Mouse (Mus musculus): ENCODE results near the gene Nck1. TPM values are rescaled to one million over a fixed set of nuclear protein-coding genes. Genes with fewer than 3 reads are reported as not detected.

Nck1 gene
- polyA plus RNA-seq, 1 experiment from 2014 or later = 87.8 TPM

DNA sequence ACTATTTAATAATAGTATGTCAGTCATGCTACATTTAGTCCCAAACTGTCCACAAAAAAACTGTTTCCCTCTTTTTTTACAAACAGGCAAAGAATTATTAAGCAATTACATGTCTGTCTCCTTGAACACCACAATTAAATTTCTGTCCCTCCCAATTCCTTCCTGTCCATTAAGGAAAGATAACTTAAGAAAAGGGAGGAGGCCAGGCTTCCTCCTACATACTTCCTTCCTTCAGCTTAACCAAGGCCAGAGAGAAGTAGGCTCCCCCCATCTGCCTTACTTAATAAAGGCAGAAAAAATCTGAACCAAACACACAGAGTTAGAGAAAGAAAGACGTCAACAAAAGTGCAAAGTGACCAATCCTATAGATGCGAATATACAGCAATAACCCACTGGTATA, 38.4 kb downstream of the Nck1 start:
- Histone ChIP-seq H3K9ac (ENCODE audit: low read length) (no peak overlapping the region), H3K9me3 (ENCODE audit: control insufficient read depth, low read length) (no peaks in the 10 kb centered on the region), H3K36me3 (ENCODE audit: control insufficient read depth, insufficient read depth, low read length) (no peaks in the 10 kb centered on the region), H3K27me3 (ENCODE audit: control insufficient read depth, insufficient read depth, low read depth, low read length) (no peaks in the 10 kb centered on the region), H3K27ac (ENCODE audit: low read length) (no peak overlapping the region; the same call in 1 of the 2 replicates), H3K4me1 (replicated peaks; ENCODE audit: control insufficient read depth, insufficient read depth, low read length) (no peaks in the 10 kb centered on the region), H3K4me2 (ENCODE audit: low read depth, low read length) (no peak overlapping the region), H3K4me3 (ENCODE audit: low read length) (no peak overlapping the region)
- WGBS = 84% methylated on average over 2 of the region's 2 CpGs
- ATAC-seq (ENCODE audit: low read depth) = 0 out of 2 replicates have a peak, but pooled peaks have one; percentile 51

DNA sequence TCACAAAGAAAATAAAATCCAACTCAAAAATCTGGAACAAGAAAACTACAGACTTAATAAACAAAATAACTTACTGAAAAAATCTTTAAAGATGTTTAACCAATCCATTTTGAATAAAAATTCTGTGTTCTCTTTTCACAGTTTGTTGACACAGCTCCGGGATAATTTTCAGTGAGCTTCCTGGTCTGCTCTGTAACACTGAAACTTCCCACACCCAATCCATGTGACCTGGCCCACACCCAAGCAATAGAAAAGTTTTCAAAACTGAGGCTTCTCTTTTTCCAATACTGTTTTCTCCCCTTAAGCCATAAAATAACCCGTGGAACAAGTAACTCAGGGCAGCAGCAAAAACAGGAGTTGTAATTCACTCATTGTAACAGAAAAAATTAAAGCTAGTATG, 39.3 kb downstream of the Nck1 start:
- no peaks in the 10 kb centered on the region; the same call in 1 of the 2 replicates for H3K36me3 ChIP-seq (ENCODE audit: control insufficient read depth, insufficient read depth, low read length)
- 25% methylated on average over 2 of the region's 2 CpGs for WGBS
- H3K27me3 ChIP-seq (ENCODE audit: control insufficient read depth, insufficient read depth, low read depth, low read length) = no peaks in the 10 kb centered on the region
- no peaks in the 10 kb centered on the region for H3K9me3 ChIP-seq (ENCODE audit: control insufficient read depth, low read length)
- no peak overlapping the region for H3K9ac ChIP-seq (ENCODE audit: low read length)
- H3K27ac ChIP-seq (ENCODE audit: low read length) = no peak overlapping the region
- H3K4me3 ChIP-seq (ENCODE audit: low read length) = no peak overlapping the region
- ATAC-seq (ENCODE audit: low read depth) = peak; percentile 51; the same call in 1 of the 2 replicates
- no peak overlapping the region for H3K4me2 ChIP-seq (ENCODE audit: low read depth, low read length)
- no peaks in the 10 kb centered on the region for H3K4me1 ChIP-seq (replicated peaks; ENCODE audit: control insufficient read depth, insufficient read depth, low read length)

DNA sequence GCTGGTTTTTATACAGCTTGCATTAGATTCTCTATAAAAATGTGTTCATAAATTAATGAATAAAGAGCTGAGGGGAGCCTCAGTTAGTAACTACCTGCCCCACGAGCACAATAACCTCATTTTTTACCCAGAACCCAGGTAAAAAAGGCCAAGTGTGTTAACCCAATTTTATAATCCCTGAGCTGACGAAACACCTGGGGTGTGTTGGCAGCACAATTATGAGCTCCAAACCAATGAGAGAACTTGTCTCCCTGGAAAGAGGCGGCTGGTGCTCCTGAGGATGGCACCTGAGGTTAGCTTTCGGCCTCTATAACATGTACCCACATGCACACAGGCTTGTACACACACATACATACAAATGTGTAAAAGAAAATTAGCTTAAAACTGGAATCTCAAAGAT, 40.4 kb downstream of the Nck1 start:
- Histone ChIP-seq H3K9me3 (ENCODE audit: control insufficient read depth, low read length) (no peaks in the 10 kb centered on the region), H3K36me3 (ENCODE audit: control insufficient read depth, insufficient read depth, low read length) (peaks cover 3% of the 10 kb centered on the region), H3K4me1 (replicated peaks; ENCODE audit: control insufficient read depth, insufficient read depth, low read length) (no peaks in the 10 kb centered on the region), H3K9ac (ENCODE audit: low read length) (no peak overlapping the region), H3K27ac (ENCODE audit: low read length) (no peak overlapping the region), H3K4me3 (ENCODE audit: low read length) (peak overlapping the region; percentile 13; the same call in 1 of the 2 replicates), H3K4me2 (ENCODE audit: low read depth, low read length) (peak overlapping the region; percentile 29), H3K27me3 (ENCODE audit: control insufficient read depth, insufficient read depth, low read depth, low read length) (no peaks in the 10 kb centered on the region)
- ATAC-seq (ENCODE audit: low read depth) = no peak
- 80% methylated on average over 4 of the region's 4 CpGs for WGBS

GRCm38 (mm10) chr9:100493611-100494261, 52.2 kb downstream of the Nck1 start:
- no peak overlapping the region for H3K9ac ChIP-seq (ENCODE audit: low read length)

GRCm38 (mm10) chr9:100491424-100491823, 54.5 kb downstream of the Nck1 start:
- Histone ChIP-seq H3K4me2 (ENCODE audit: low read depth, low read length) (no peak overlapping the region), H3K36me3 (ENCODE audit: control insufficient read depth, insufficient read depth, low read length) (no peaks in the 10 kb centered on the region), H3K4me1 (replicated peaks; ENCODE audit: control insufficient read depth, insufficient read depth, low read length) (peaks cover 4% of the 10 kb centered on the region; the same call in 1 of the 2 replicates), H3K27me3 (ENCODE audit: control insufficient read depth, insufficient read depth, low read depth, low read length) (no peaks in the 10 kb centered on the region), H3K4me3 (ENCODE audit: low read length) (no peak overlapping the region), H3K9ac (ENCODE audit: low read length) (no peak overlapping the region), H3K27ac (ENCODE audit: low read length) (no peak overlapping the region), H3K9me3 (ENCODE audit: control insufficient read depth, low read length) (no peaks in the 10 kb centered on the region)
- ATAC-seq (ENCODE audit: low read depth) = no peak
- 84% methylated on average over 1 of the region's 1 CpGs for WGBS

More at GRCm38 (mm10) chr9:100493611-100494261, 52.2 kb downstream of the Nck1 start:
- no peak overlapping the region for H3K27ac ChIP-seq (ENCODE audit: low read length)
- WGBS = 87% methylated on average over 5 of the region's 5 CpGs
- no peak for ATAC-seq (ENCODE audit: low read depth)
- no peak overlapping the region for H3K4me3 ChIP-seq (ENCODE audit: low read length)
- peaks cover 9% of the 10 kb centered on the region; the same call in 1 of the 2 replicates for H3K36me3 ChIP-seq (ENCODE audit: control insufficient read depth, insufficient read depth, low read length)
- H3K9me3 ChIP-seq (ENCODE audit: control insufficient read depth, low read length) = no peaks in the 10 kb centered on the region
- no peak overlapping the region for H3K4me2 ChIP-seq (ENCODE audit: low read depth, low read length)
- no peaks in the 10 kb centered on the region; the same call in 1 of the 2 replicates for H3K4me1 ChIP-seq (replicated peaks; ENCODE audit: control insufficient read depth, insufficient read depth, low read length)
- H3K27me3 ChIP-seq (ENCODE audit: control insufficient read depth, insufficient read depth, low read depth, low read length) = no peaks in the 10 kb centered on the region

DNA sequence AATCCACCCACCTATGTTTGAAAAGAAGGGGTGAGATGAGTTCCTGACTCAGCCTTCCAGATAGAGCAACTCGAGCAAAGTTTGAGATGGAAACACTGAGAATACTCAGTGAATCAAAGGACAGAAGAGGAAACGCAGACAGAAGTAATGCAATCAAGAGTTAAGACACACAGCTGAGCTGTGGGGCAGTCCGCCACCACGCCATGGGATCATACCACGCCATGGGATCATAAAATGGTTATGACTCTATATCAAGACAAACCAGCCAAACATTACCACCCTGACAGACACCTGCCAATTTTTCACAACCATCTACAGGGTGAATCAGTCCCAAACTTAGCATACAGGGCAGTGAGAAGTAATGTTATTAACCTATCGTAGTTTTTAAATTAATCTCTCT, 57.0 kb downstream of the Nck1 start:
- ATAC-seq (ENCODE audit: low read depth) = no peak
- Histone ChIP-seq H3K36me3 (ENCODE audit: control insufficient read depth, insufficient read depth, low read length) (no peaks in the 10 kb centered on the region), H3K4me2 (ENCODE audit: low read depth, low read length) (no peak overlapping the region), H3K9ac (ENCODE audit: low read length) (no peak overlapping the region), H3K27ac (ENCODE audit: low read length) (no peak overlapping the region), H3K27me3 (ENCODE audit: control insufficient read depth, insufficient read depth, low read depth, low read length) (no peaks in the 10 kb centered on the region), H3K4me1 (replicated peaks; ENCODE audit: control insufficient read depth, insufficient read depth, low read length) (peaks cover 4% of the 10 kb centered on the region; the same call in 1 of the 2 replicates), H3K4me3 (ENCODE audit: low read length) (no peak overlapping the region), H3K9me3 (ENCODE audit: control insufficient read depth, low read length) (no peaks in the 10 kb centered on the region)
- WGBS = 90% methylated on average over 6 of the region's 6 CpGs

GRCm38 (mm10) chr9:100488056-100488713, 57.7 kb downstream of the Nck1 start:
- peak; percentile 41 for ATAC-seq (ENCODE audit: low read depth)
- H3K9ac ChIP-seq (ENCODE audit: low read length) = no peak overlapping the region

GRCm38 (mm10) chr9:100486431-100486830, 59.5 kb downstream of the Nck1 start, which contains the start of gene Il20rb:
TSS of gene Il20rb (minus strand) at chr9:100486788.
- 84% methylated on average over 5 of the region's 5 CpGs for WGBS
- no peak within 1 kb of the TSS for H3K9ac ChIP-seq (ENCODE audit: low read length)
- H3K4me3 ChIP-seq (ENCODE audit: low read length) = no peak within 1 kb of the TSS
- ATAC-seq (ENCODE audit: low read depth) = no peak
- no peak within 1 kb of the TSS for H3K4me2 ChIP-seq (ENCODE audit: low read depth, low read length)
- H3K27ac ChIP-seq (ENCODE audit: low read length) = no peak within 1 kb of the TSS
- no peaks in the 10 kb centered on the region for H3K27me3 ChIP-seq (ENCODE audit: control insufficient read depth, insufficient read depth, low read depth, low read length)
- peaks cover 4% of the 10 kb centered on the region; the same call in 1 of the 2 replicates for H3K4me1 ChIP-seq (replicated peaks; ENCODE audit: control insufficient read depth, insufficient read depth, low read length)
- no peaks in the 10 kb centered on the region for H3K9me3 ChIP-seq (ENCODE audit: control insufficient read depth, low read length)
- H3K36me3 ChIP-seq (ENCODE audit: control insufficient read depth, insufficient read depth, low read length) = no peaks in the 10 kb centered on the region

More at GRCm38 (mm10) chr9:100488056-100488713, 57.7 kb downstream of the Nck1 start:
- no peaks in the 10 kb centered on the region for H3K9me3 ChIP-seq (ENCODE audit: control insufficient read depth, low read length)
- no peak overlapping the region for H3K27ac ChIP-seq (ENCODE audit: low read length)
- no peak overlapping the region for H3K4me3 ChIP-seq (ENCODE audit: low read length)
- no peaks in the 10 kb centered on the region for H3K36me3 ChIP-seq (ENCODE audit: control insufficient read depth, insufficient read depth, low read length)
- H3K27me3 ChIP-seq (ENCODE audit: control insufficient read depth, insufficient read depth, low read depth, low read length) = no peaks in the 10 kb centered on the region
- no peak overlapping the region for H3K4me2 ChIP-seq (ENCODE audit: low read depth, low read length)
- WGBS = 44% methylated on average over 7 of the region's 7 CpGs
- peaks cover 4% of the 10 kb centered on the region; the same call in 1 of the 2 replicates for H3K4me1 ChIP-seq (replicated peaks; ENCODE audit: control insufficient read depth, insufficient read depth, low read length)

DNA sequence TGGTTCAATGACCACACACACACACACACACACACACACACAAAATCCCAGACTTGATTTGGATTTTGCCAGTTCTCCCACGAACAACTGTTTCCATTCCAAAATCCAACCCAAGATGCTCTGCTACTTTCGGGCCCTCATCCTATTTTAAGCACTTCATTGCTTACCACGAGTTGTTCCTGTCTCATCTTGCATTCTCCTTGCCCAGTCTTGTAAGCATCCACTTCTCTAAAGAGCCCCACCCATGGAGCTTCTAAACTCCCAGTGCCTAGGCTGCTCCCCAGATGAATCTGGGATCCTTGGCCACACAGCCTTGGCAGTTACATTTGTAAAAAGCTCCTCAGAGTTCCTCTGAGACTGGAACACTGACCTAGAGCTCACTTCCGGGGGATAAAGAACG, 62.6 kb downstream of the Nck1 start:
- Histone ChIP-seq H3K4me3 (ENCODE audit: low read length) (no peak overlapping the region), H3K4me1 (replicated peaks; ENCODE audit: control insufficient read depth, insufficient read depth, low read length) (peaks cover 2% of the 10 kb centered on the region; the same call in 1 of the 2 replicates), H3K9ac (ENCODE audit: low read length) (no peak overlapping the region), H3K27me3 (ENCODE audit: control insufficient read depth, insufficient read depth, low read depth, low read length) (no peaks in the 10 kb centered on the region), H3K4me2 (ENCODE audit: low read depth, low read length) (no peak overlapping the region), H3K36me3 (ENCODE audit: control insufficient read depth, insufficient read depth, low read length) (no peaks in the 10 kb centered on the region), H3K9me3 (ENCODE audit: control insufficient read depth, low read length) (no peaks in the 10 kb centered on the region), H3K27ac (ENCODE audit: low read length) (no peak overlapping the region)
- WGBS = 82% methylated on average over 5 of the region's 5 CpGs
- no peak for ATAC-seq (ENCODE audit: low read depth)
